Comparison of ENCODE assay signal across 10 mouse cellular contexts in genomic region chr2:31637311-31637710, GRCm38 (mm10). TPM values are rescaled to one million over a fixed set of nuclear protein-coding genes. Genes with fewer than 3 reads are reported as not detected.
DNase-seq lines count a peak whose midpoint lies in the region; ATAC-seq and TF ChIP-seq lines count a peak whose summit lies in the region.
"Had no signal": no experiment of that assay in that cellular context is flagged by ENCODE, and none has a peak within 500 bp of the region (broad histone marks: within the 10 kb centered on the region; RNA-seq: fewer than 3 reads in every experiment).

No protein-coding gene starts in this region.

- no peak overlapping the region for H3K9ac ChIP-seq in heart, embryonic 11.5 days (ENCODE audit: low read depth, low read length)
- peak overlapping the region; percentile 35 for H3K9ac ChIP-seq in forebrain, embryonic 11.5 days (ENCODE audit: low read length)
- H3K9ac ChIP-seq in hindbrain, postnatal 0 days (replicated peaks; ENCODE audit: low read length) = no peak overlapping the region
- H3K9ac ChIP-seq in neural tube, embryonic 11.5 days (ENCODE audit: low read length) = peak overlapping the region; percentile 41

- no peaks in the 10 kb centered on the region for H3K9me3 ChIP-seq in heart, embryonic 11.5 days (replicated peaks; ENCODE audit: control insufficient read depth, low read length)
- no peaks in the 10 kb centered on the region for H3K9me3 ChIP-seq in forebrain, embryonic 11.5 days (ENCODE audit: control insufficient read depth, low read length)
- H3K9me3 ChIP-seq in hindbrain, postnatal 0 days (ENCODE audit: low read length) = no peaks in the 10 kb centered on the region
- no peaks in the 10 kb centered on the region for H3K9me3 ChIP-seq in neural tube, embryonic 11.5 days (ENCODE audit: control insufficient read depth, low read length)

- intact Hi-C loops in heart, postnatal 36 days (cut with DNase I) = no loop called here

- peaks cover 15% of the 10 kb centered on the region; the same call in 1 of the 2 replicates for H3K4me1 ChIP-seq in heart, embryonic 11.5 days (ENCODE audit: control insufficient read depth, insufficient read depth, low read length)
- H3K4me1 ChIP-seq in forebrain, embryonic 11.5 days (replicated peaks; ENCODE audit: control insufficient read depth, insufficient read depth, low read length) = peaks cover 46% of the 10 kb centered on the region
- H3K4me1 ChIP-seq in hindbrain, postnatal 0 days (ENCODE audit: insufficient read depth, low read length) = peaks cover 9% of the 10 kb centered on the region
- peaks cover 39% of the 10 kb centered on the region for H3K4me1 ChIP-seq in neural tube, embryonic 11.5 days (ENCODE audit: control insufficient read depth, insufficient read depth, low read length)

- 3% methylated on average over 12 of the region's 12 CpGs for WGBS in heart, embryonic 11.5 days (ENCODE audit: insufficient replicate concordance)
- under 1% methylated on average over 12 of the region's 12 CpGs for WGBS in forebrain, embryonic 11.5 days
- 1% methylated on average over 12 of the region's 12 CpGs for WGBS in hindbrain, postnatal 0 days
- WGBS in neural tube, embryonic 11.5 days = 0% methylated on average over 12 of the region's 12 CpGs

- peak overlapping the region; percentile 1; the same call in 1 of the 2 replicates for H3K4me3 ChIP-seq in heart, embryonic 11.5 days (ENCODE audit: low read depth, low read length)
- peak overlapping the region; percentile 31; the same call in 1 of the 2 replicates for H3K4me3 ChIP-seq in forebrain, embryonic 11.5 days (ENCODE audit: low read depth, low read length)
- H3K4me3 ChIP-seq in hindbrain, postnatal 0 days (ENCODE audit: low read length) = peak overlapping the region; percentile 16; the same call in 1 of the 2 replicates
- peak overlapping the region; percentile 31 for H3K4me3 ChIP-seq in neural tube, embryonic 11.5 days (ENCODE audit: low read depth, low read length)

- no peak overlapping the region for H3K27ac ChIP-seq in heart, embryonic 11.5 days (ENCODE audit: low read depth, low read length)
- H3K27ac ChIP-seq in forebrain, embryonic 11.5 days (ENCODE audit: low read depth, low read length) = no peak overlapping the region
- H3K27ac ChIP-seq in hindbrain, postnatal 0 days = no peak overlapping the region
- H3K27ac ChIP-seq in neural tube, embryonic 11.5 days (ENCODE audit: low read depth, low read length) = peak overlapping the region; percentile 54; the same call in 1 of the 2 replicates

- no peak for DNase-seq in heart, postnatal 36 days
- peak; percentile 57 for DNase-seq in forebrain, embryonic 11.5 days (ENCODE audit: low spot score)
- no peak for DNase-seq in hindbrain, postnatal 0 days (ENCODE audit: low spot score)
- no peak for DNase-seq in neural tube, embryonic 11.5 days (ENCODE audit: low spot score)
- no peak for DNase-seq in ovary, adult 18-20 months (ENCODE audit: low spot score)
- no peak for DNase-seq in cerebellum, postnatal 25 days
- DNase-seq in right cerebral cortex, postnatal 4 days = no peak

- H3K4me2 ChIP-seq in heart, embryonic 11.5 days = peak overlapping the region; percentile 46; the same call in 1 of the 2 replicates
- peak overlapping the region; percentile 70 for H3K4me2 ChIP-seq in forebrain, embryonic 11.5 days (ENCODE audit: low read depth, low read length, severe bottlenecking)
- 0 out of 2 replicates have a peak overlapping the region, but pooled peaks have one; percentile 16 for H3K4me2 ChIP-seq in hindbrain, postnatal 0 days (ENCODE audit: low read depth, low read length)
- peak overlapping the region; percentile 53 for H3K4me2 ChIP-seq in neural tube, embryonic 11.5 days (ENCODE audit: low read depth)
- H3K4me2 ChIP-seq: liver, embryonic 11.5 days had no signal

- H3K36me3 ChIP-seq in heart, embryonic 11.5 days (ENCODE audit: control insufficient read depth, insufficient read depth, low read length) = no peaks in the 10 kb centered on the region
- H3K36me3 ChIP-seq in forebrain, embryonic 11.5 days (ENCODE audit: control insufficient read depth, insufficient read depth, low read length) = no peaks in the 10 kb centered on the region
- no peaks in the 10 kb centered on the region for H3K36me3 ChIP-seq in hindbrain, postnatal 0 days (ENCODE audit: insufficient read depth, low read length)
- H3K36me3 ChIP-seq in neural tube, embryonic 11.5 days (ENCODE audit: control insufficient read depth, insufficient read depth, low read length) = no peaks in the 10 kb centered on the region

- TF ChIP-seq CTCF in hindbrain, postnatal 0 days (IDR thresholded peaks at IDR 0.05; ENCODE audit: low read depth) = no peak

- no peak for ATAC-seq in heart, embryonic 11.5 days (replicated peaks; ENCODE audit: insufficient number of reproducible peaks, low FRiP score, low TSS enrichment)
- no peak for ATAC-seq in forebrain, embryonic 11.5 days (replicated peaks; ENCODE audit: low FRiP score)
- ATAC-seq in hindbrain, postnatal 0 days = no peak
- ATAC-seq in neural tube, embryonic 11.5 days (ENCODE audit: insufficient read depth, low FRiP score, low TSS enrichment) = no peak

- peaks cover 97% of the 10 kb centered on the region for H3K27me3 ChIP-seq in heart, embryonic 11.5 days (ENCODE audit: control insufficient read depth, insufficient read depth, low read length)
- H3K27me3 ChIP-seq in forebrain, embryonic 11.5 days (ENCODE audit: control insufficient read depth, insufficient read depth, low read length) = peaks cover 95% of the 10 kb centered on the region
- peaks cover 79% of the 10 kb centered on the region for H3K27me3 ChIP-seq in hindbrain, postnatal 0 days (ENCODE audit: insufficient read depth, low read length)
- peaks cover 96% of the 10 kb centered on the region for H3K27me3 ChIP-seq in neural tube, embryonic 11.5 days (ENCODE audit: control insufficient read depth, insufficient read depth, low read length)

RNA-seq across cellular contexts. Expression of gene Prdm12, which starts 2.5 kb away (rescaled TPM):
- 0.08 and 0.09 TPM in 2 replicates for polyA plus RNA-seq in heart, embryonic 11.5 days (2014; fragmentation: Nextera tagmentation; extraction: Ambion mirVana)
- not detected for total RNA-seq in heart, postnatal 36 days (2021)
- polyA plus RNA-seq in forebrain, embryonic 11.5 days (2014; fragmentation: Nextera tagmentation; extraction: Ambion mirVana) = 3.9 and 4.1 TPM in 2 replicates
- not detected in 2 replicates for total RNA-seq in hindbrain, postnatal 0 days (2014; rRNA removed)
- 0.16 and 0.24 TPM in 2 replicates for polyA plus RNA-seq in hindbrain, postnatal 0 days (2015; fragmentation: Nextera tagmentation; extraction: Ambion mirVana)
- 16.4 and 23.0 TPM in 2 replicates for polyA plus RNA-seq in neural tube, embryonic 11.5 days (2014; fragmentation: Nextera tagmentation; extraction: Ambion mirVana)
- polyA plus RNA-seq: heart, embryonic 16.5 days had no signal

RNA-seq across cellular contexts. Expression of gene Exosc2, which starts 33.2 kb away (rescaled TPM):
- polyA plus RNA-seq in heart, embryonic 11.5 days (2014; fragmentation: Nextera tagmentation; extraction: Ambion mirVana) = 42.8 and 47.2 TPM in 2 replicates
- total RNA-seq in heart, postnatal 36 days (2021) = 10 to 100 TPM in 1 of 2 experiments, 1 to 10 TPM in 1; 9.4 to 10.7 TPM
- polyA plus RNA-seq in forebrain, embryonic 11.5 days (2014; fragmentation: Nextera tagmentation; extraction: Ambion mirVana) = 72.2 and 76.0 TPM in 2 replicates
- total RNA-seq in hindbrain, postnatal 0 days (2014; rRNA removed) = 17.2 and 31.1 TPM in 2 replicates
- polyA plus RNA-seq in hindbrain, postnatal 0 days (2015; fragmentation: Nextera tagmentation; extraction: Ambion mirVana) = 35.6 and 36.5 TPM in 2 replicates
- 54.7 and 64.5 TPM in 2 replicates for polyA plus RNA-seq in neural tube, embryonic 11.5 days (2014; fragmentation: Nextera tagmentation; extraction: Ambion mirVana)

RNA-seq across cellular contexts. Expression of gene Abl1, which starts 50.9 kb away (rescaled TPM):
- 29.5 and 35.6 TPM in 2 replicates for polyA plus RNA-seq in heart, embryonic 11.5 days (2014; fragmentation: Nextera tagmentation; extraction: Ambion mirVana)
- total RNA-seq in heart, postnatal 36 days (2021) = 10 to 100 TPM; 31.8 to 32.8 TPM
- 53.2 and 56.7 TPM in 2 replicates for polyA plus RNA-seq in forebrain, embryonic 11.5 days (2014; fragmentation: Nextera tagmentation; extraction: Ambion mirVana)
- total RNA-seq in hindbrain, postnatal 0 days (2014; rRNA removed) = 52.1 and 57.5 TPM in 2 replicates
- 11.3 and 13.1 TPM in 2 replicates for polyA plus RNA-seq in hindbrain, postnatal 0 days (2015; fragmentation: Nextera tagmentation; extraction: Ambion mirVana)
- polyA plus RNA-seq in neural tube, embryonic 11.5 days (2014; fragmentation: Nextera tagmentation; extraction: Ambion mirVana) = 48.4 and 49.0 TPM in 2 replicates

Comparison
In these comparisons a context has a peak if more than half of its experiments do, and no peak if none do; other contexts are left out.
1. H3K4me2 ChIP-seq: peak in every context shown above with its lines; median percentile 70 in forebrain, embryonic 11.5 days; 53 in neural tube, embryonic 11.5 days; 46 in heart, embryonic 11.5 days; 16 in hindbrain, postnatal 0 days.
2. H3K9ac ChIP-seq: peak in forebrain, embryonic 11.5 days (single experiment) and neural tube, embryonic 11.5 days (single experiment); none in heart, embryonic 11.5 days (single experiment) and hindbrain, postnatal 0 days (single experiment).
3. Peak in every context shown above with its lines, with median percentiles within 50 percentile points of each other: H3K4me3 ChIP-seq.